Mouse (Mus musculus): Measurements from ENCODE around the gene Ppp1r13l. TPM values are rescaled to one million over a fixed set of nuclear protein-coding genes. Genes with fewer than 3 reads are reported as not detected.

Ppp1r13l gene
- polyA plus RNA-seq (2015; fragmentation: Nextera tagmentation; extraction: Ambion mirVana): 13.5 and 14.4 TPM in 2 replicates

- H3K27me3 ChIP-seq: no peaks in the 10 kb centered on the region
- peaks cover 46% of the 10 kb centered on the region for H3K4me1 ChIP-seq (replicated peaks)
- no peaks in the 10 kb centered on the region for H3K9me3 ChIP-seq (replicated peaks)
- H3K36me3 ChIP-seq: peaks cover 18% of the 10 kb centered on the region
- peak; percentile 36; the same call in 1 of the 2 replicates for ATAC-seq (replicated peaks; ENCODE audit: insufficient number of reproducible peaks, insufficient read depth, low FRiP score, low read depth)
- H3K4me3 ChIP-seq: peak within 1 kb of the TSS; percentile 86
- peak within 1 kb of the TSS; percentile 99 for H3K4me2 ChIP-seq
- peak within 1 kb of the TSS; percentile 96 for H3K27ac ChIP-seq
- under 1% methylated on average over 31 of the region's 31 CpGs for WGBS
- H3K9ac ChIP-seq: peak within 1 kb of the TSS; percentile 81
Observed at GRCm38 (mm10) chr7:19359299-19359891, at the start of gene Ppp1r13l, which contains the start of gene Cd3eap. Gene Ppp1r13l (plus strand): TSS chr7:19359749. Gene Cd3eap (minus strand): TSS chr7:19359483.

GRCm38 (mm10) chr7:19309884-19310641 lies 49.5 kb upstream of the Ppp1r13l start, which contains the start of gene Fosb:
Gene Fosb (minus strand): TSS chr7:19310051.
- Histone ChIP-seq H3K27ac (peak within 1 kb of the TSS; percentile 46; the same call in 1 of the 2 replicates), H3K4me3 (peak within 1 kb of the TSS; percentile 57), H3K4me1 (replicated peaks) (peaks cover 25% of the 10 kb centered on the region), H3K36me3 (no peaks in the 10 kb centered on the region), H3K9ac (peak within 1 kb of the TSS; percentile 59), H3K9me3 (replicated peaks) (no peaks in the 10 kb centered on the region), H3K27me3 (peaks cover 25% of the 10 kb centered on the region), H3K4me2 (peak within 1 kb of the TSS; percentile 99)
- WGBS: 1% methylated on average over 48 of the region's 49 CpGs
- peak; percentile 86 for ATAC-seq (replicated peaks; ENCODE audit: insufficient number of reproducible peaks, insufficient read depth, low FRiP score, low read depth)

GRCm38 (mm10) chr7:19311991-19312390 lies 47.6 kb upstream of the Ppp1r13l start:
- H3K9me3 ChIP-seq (replicated peaks): no peaks in the 10 kb centered on the region
- no peak overlapping the region for H3K4me2 ChIP-seq
- peaks cover 28% of the 10 kb centered on the region for H3K4me1 ChIP-seq (replicated peaks)
- ATAC-seq (replicated peaks; ENCODE audit: insufficient number of reproducible peaks, insufficient read depth, low FRiP score, low read depth): no peak
- no peaks in the 10 kb centered on the region for H3K36me3 ChIP-seq
- no peak overlapping the region for H3K9ac ChIP-seq
- H3K27me3 ChIP-seq: peaks cover 5% of the 10 kb centered on the region
- H3K27ac ChIP-seq: no peak overlapping the region
- WGBS: 39% methylated on average over 4 of the region's 4 CpGs
- H3K4me3 ChIP-seq: no peak overlapping the region

- Histone ChIP-seq H3K9ac (no peak overlapping the region), H3K36me3 (no peaks in the 10 kb centered on the region), H3K4me1 (replicated peaks) (peaks cover 18% of the 10 kb centered on the region), H3K9me3 (replicated peaks) (no peaks in the 10 kb centered on the region), H3K4me3 (no peak overlapping the region), H3K27ac (no peak overlapping the region), H3K4me2 (no peak overlapping the region), H3K27me3 (peaks cover 4% of the 10 kb centered on the region; the same call in 1 of the 2 replicates)
- 42% methylated on average over 5 of the region's 5 CpGs for WGBS
- no peak for ATAC-seq (replicated peaks; ENCODE audit: insufficient number of reproducible peaks, insufficient read depth, low FRiP score, low read depth)
Observed at GRCm38 (mm10) chr7:19314033-19314432, 45.5 kb upstream of the Ppp1r13l start.

- WGBS: 49% methylated on average over 14 of the region's 14 CpGs
- Histone ChIP-seq H3K9ac (no peak overlapping the region), H3K27ac (no peak overlapping the region)
Observed at GRCm38 (mm10) chr7:19316451-19317161, 42.9 kb upstream of the Ppp1r13l start.

GRCm38 (mm10) chr7:19318201-19318600 lies 41.3 kb upstream of the Ppp1r13l start:
- WGBS: 70% methylated on average over 2 of the region's 2 CpGs
- Histone ChIP-seq H3K27me3 (peaks cover 3% of the 10 kb centered on the region; the same call in 1 of the 2 replicates), H3K36me3 (no peaks in the 10 kb centered on the region), H3K9me3 (replicated peaks) (no peaks in the 10 kb centered on the region), H3K4me2 (no peak overlapping the region), H3K27ac (no peak overlapping the region), H3K4me3 (no peak overlapping the region), H3K4me1 (replicated peaks) (peaks cover 20% of the 10 kb centered on the region), H3K9ac (no peak overlapping the region)
- no peak for ATAC-seq (replicated peaks; ENCODE audit: insufficient number of reproducible peaks, insufficient read depth, low FRiP score, low read depth)

More at GRCm38 (mm10) chr7:19316451-19317161, 42.9 kb upstream of the Ppp1r13l start:
- Histone ChIP-seq H3K36me3 (no peaks in the 10 kb centered on the region), H3K4me3 (no peak overlapping the region), H3K27me3 (peaks cover 4% of the 10 kb centered on the region; the same call in 1 of the 2 replicates), H3K4me1 (replicated peaks) (peaks cover 20% of the 10 kb centered on the region), H3K4me2 (no peak overlapping the region), H3K9me3 (replicated peaks) (no peaks in the 10 kb centered on the region)
- ATAC-seq (replicated peaks; ENCODE audit: insufficient number of reproducible peaks, insufficient read depth, low FRiP score, low read depth): no peak

GRCm38 (mm10) chr7:19318676-19319075 lies 40.9 kb upstream of the Ppp1r13l start:
- no peaks in the 10 kb centered on the region for H3K36me3 ChIP-seq
- ATAC-seq (replicated peaks; ENCODE audit: insufficient number of reproducible peaks, insufficient read depth, low FRiP score, low read depth): no peak
- H3K27me3 ChIP-seq: no peaks in the 10 kb centered on the region
- H3K4me2 ChIP-seq: no peak overlapping the region
- H3K9ac ChIP-seq: no peak overlapping the region
- H3K27ac ChIP-seq: no peak overlapping the region
- no peak overlapping the region for H3K4me3 ChIP-seq
- H3K9me3 ChIP-seq (replicated peaks): no peaks in the 10 kb centered on the region
- H3K4me1 ChIP-seq (replicated peaks): peaks cover 20% of the 10 kb centered on the region
- WGBS: 71% methylated on average over 7 of the region's 7 CpGs

- Histone ChIP-seq H3K4me2 (peak overlapping the region; percentile 88), H3K9me3 (replicated peaks) (no peaks in the 10 kb centered on the region), H3K27me3 (no peaks in the 10 kb centered on the region), H3K4me3 (peak overlapping the region; percentile 52), H3K27ac (0 out of 2 replicates have a peak overlapping the region, but pooled peaks have one; percentile 39), H3K9ac (peak overlapping the region; percentile 55), H3K36me3 (no peaks in the 10 kb centered on the region), H3K4me1 (replicated peaks) (peaks cover 20% of the 10 kb centered on the region)
- WGBS: 13% methylated on average over 9 of the region's 9 CpGs
- ATAC-seq (replicated peaks; ENCODE audit: insufficient number of reproducible peaks, insufficient read depth, low FRiP score, low read depth): peak; percentile 27; the same call in 1 of the 2 replicates
Observed at GRCm38 (mm10) chr7:19319458-19319857, 40.1 kb upstream of the Ppp1r13l start.

GRCm38 (mm10) chr7:19319906-19320305 lies 39.6 kb upstream of the Ppp1r13l start:
- under 1% methylated on average over 40 of the region's 41 CpGs for WGBS
- Histone ChIP-seq H3K9me3 (replicated peaks) (no peaks in the 10 kb centered on the region), H3K4me1 (replicated peaks) (peaks cover 20% of the 10 kb centered on the region), H3K4me2 (peak overlapping the region; percentile 88), H3K36me3 (no peaks in the 10 kb centered on the region), H3K9ac (peak overlapping the region; percentile 55), H3K27me3 (no peaks in the 10 kb centered on the region), H3K4me3 (peak overlapping the region; percentile 52), H3K27ac (0 out of 2 replicates have a peak overlapping the region, but pooled peaks have one; percentile 39)
- ATAC-seq (replicated peaks; ENCODE audit: insufficient number of reproducible peaks, insufficient read depth, low FRiP score, low read depth): peak; percentile 90

- H3K27me3 ChIP-seq: no peaks in the 10 kb centered on the region
- peak overlapping the region; percentile 88 for H3K4me2 ChIP-seq
- no peak overlapping the region for H3K27ac ChIP-seq
- H3K36me3 ChIP-seq: no peaks in the 10 kb centered on the region
- WGBS: 42% methylated on average over 7 of the region's 7 CpGs
- peaks cover 21% of the 10 kb centered on the region for H3K4me1 ChIP-seq (replicated peaks)
- no peak for ATAC-seq (replicated peaks; ENCODE audit: insufficient number of reproducible peaks, insufficient read depth, low FRiP score, low read depth)
- H3K9ac ChIP-seq: no peak overlapping the region
- no peak overlapping the region for H3K4me3 ChIP-seq
- no peaks in the 10 kb centered on the region for H3K9me3 ChIP-seq (replicated peaks)
Observed at GRCm38 (mm10) chr7:19320637-19321036, 38.9 kb upstream of the Ppp1r13l start.

GRCm38 (mm10) chr7:19321464-19321863 lies 38.1 kb upstream of the Ppp1r13l start:
- Histone ChIP-seq H3K36me3 (no peaks in the 10 kb centered on the region), H3K27me3 (no peaks in the 10 kb centered on the region), H3K9ac (no peak overlapping the region), H3K9me3 (replicated peaks) (no peaks in the 10 kb centered on the region), H3K4me2 (no peak overlapping the region), H3K4me1 (replicated peaks) (peaks cover 28% of the 10 kb centered on the region), H3K4me3 (no peak overlapping the region), H3K27ac (no peak overlapping the region)
- WGBS: 54% methylated on average over 5 of the region's 5 CpGs
- no peak for ATAC-seq (replicated peaks; ENCODE audit: insufficient number of reproducible peaks, insufficient read depth, low FRiP score, low read depth)

Measured in heart, embryonic 15.5 days (tissue).